Mouse (Mus musculus) stomach, embryonic 14.5 days (tissue): ENCODE data around the gene Gm9833. TPM values are rescaled to one million over a fixed set of nuclear protein-coding genes. Genes with fewer than 3 reads are reported as not detected.
A peak's percentile ranks its signal among the peaks of the same experiment; 100 is the strongest.

Experiments used
- ATAC-seq: fragments of 200-750 bp; cut with Nextera tagmentation; 2 replicates; pipeline ENCODE4 v1.8.0; 2017; ENCODE audit warnings: low read depth, moderate TSS enrichment; ENCODE audit not compliant: insufficient number of reproducible peaks, insufficient read depth, low FRiP score
- H3K27ac ChIP-seq: fragments of 300-500 bp; sonication (generic); 2 replicates; pipeline ENCODE4 v1.5.1; 2014; ENCODE audit warnings: mild to moderate bottlenecking, low read length, moderate library complexity, mixed read lengths
- H3K27me3 ChIP-seq: fragments of 300-500 bp; sonication (generic); 2 replicates; pipeline ENCODE4 v1.6.1; 2014; ENCODE audit warnings: low read length, control low read depth, mixed read lengths; ENCODE audit not compliant: control insufficient read depth, insufficient read depth
- H3K36me3 ChIP-seq: fragments of 300-500 bp; sonication (generic); 2 replicates; pipeline ENCODE4 v1.6.1; 2014; ENCODE audit warnings: mild to moderate bottlenecking, control low read depth, low read length, moderate library complexity, mixed read lengths; ENCODE audit not compliant: control insufficient read depth, insufficient read depth
- H3K4me1 ChIP-seq: fragments of 300-500 bp; sonication (generic); 2 replicates; pipeline ENCODE4 v1.6.1; 2014; ENCODE audit warnings: low read length, control low read depth, mixed read lengths; ENCODE audit not compliant: control insufficient read depth, insufficient read depth
- H3K4me2 ChIP-seq: fragments of 300-500 bp; sonication (generic); replicated peaks from 2 replicates; pipeline ENCODE4 v1.6.1; 2014; ENCODE audit warnings: low read depth, low read length, control low read depth
- H3K4me3 ChIP-seq: fragments of 300-500 bp; sonication (generic); 2 replicates; pipeline ENCODE4 v1.5.1; 2014; ENCODE audit warnings: low read depth, low read length, control low read depth
- H3K9ac ChIP-seq: fragments of 300-500 bp; sonication (generic); replicated peaks from 2 replicates; pipeline ENCODE4 v1.6.1; 2014; ENCODE audit warnings: low read depth, mild to moderate bottlenecking, control low read depth, low read length, moderate library complexity, mixed read lengths
- H3K9me3 ChIP-seq: fragments of 300-500 bp; sonication (generic); 2 replicates; pipeline ENCODE4 v1.6.1; 2016; ENCODE audit warnings: low read depth, low read length, control low read depth; ENCODE audit not compliant: control insufficient read depth
- WGBS: fragments of 180-500 bp; shearing (Covaris S2); extraction: QIAGEN DNeasy Blood & Tissue Kit; methylation state at CpG from one replicate; pipeline ENCODE4 v1.1.7; 2014; 5-methylcytosine and 5-hydroxymethylcytosine counted together
- polyA plus RNA-seq: library from polyadenylated mRNA; unstranded; fragments of >200 nt; fragmentation: Nextera tagmentation; extraction: Ambion mirVana; gene quantifications from 2 replicates; pipeline ENCODE4 v1.2.1, GENCODE M21; 2014

The Gm9833 gene
- polyA plus RNA-seq, 1 experiment from 2014 or later = 3.5 TPM

DNA sequence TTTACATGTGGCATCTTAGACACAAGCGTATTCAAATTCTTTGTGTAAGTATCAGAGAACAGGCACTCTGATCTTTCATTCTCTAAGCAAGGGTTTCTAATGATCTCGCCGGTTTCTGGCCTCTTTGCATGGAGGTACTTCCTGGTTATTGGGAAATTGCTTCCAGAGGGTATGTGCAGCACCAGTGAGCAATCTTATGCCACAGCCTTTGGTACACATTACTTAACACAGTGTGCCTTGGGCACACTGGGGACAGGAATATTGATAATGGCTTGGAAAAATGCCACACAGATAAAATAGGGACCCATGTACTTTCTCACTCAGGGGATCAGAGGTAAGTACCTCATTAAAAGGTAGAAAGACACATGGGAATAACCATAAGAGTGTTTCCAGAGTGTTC lies 3.8 kb upstream of the Gm9833 start:
- H3K4me3 ChIP-seq = no peak overlapping the region
- H3K36me3 ChIP-seq = no peaks in the 10 kb centered on the region
- ATAC-seq = no peak
- peaks cover 4% of the 10 kb centered on the region; the same call in 1 of the 2 replicates for H3K4me1 ChIP-seq
- WGBS = 74% methylated on average over 3 of the region's 3 CpGs
- H3K4me2 ChIP-seq = no peak overlapping the region
- no peaks in the 10 kb centered on the region for H3K27me3 ChIP-seq
- H3K27ac ChIP-seq = no peak overlapping the region
- H3K9me3 ChIP-seq = no peaks in the 10 kb centered on the region
- H3K9ac ChIP-seq = no peak overlapping the region

DNA sequence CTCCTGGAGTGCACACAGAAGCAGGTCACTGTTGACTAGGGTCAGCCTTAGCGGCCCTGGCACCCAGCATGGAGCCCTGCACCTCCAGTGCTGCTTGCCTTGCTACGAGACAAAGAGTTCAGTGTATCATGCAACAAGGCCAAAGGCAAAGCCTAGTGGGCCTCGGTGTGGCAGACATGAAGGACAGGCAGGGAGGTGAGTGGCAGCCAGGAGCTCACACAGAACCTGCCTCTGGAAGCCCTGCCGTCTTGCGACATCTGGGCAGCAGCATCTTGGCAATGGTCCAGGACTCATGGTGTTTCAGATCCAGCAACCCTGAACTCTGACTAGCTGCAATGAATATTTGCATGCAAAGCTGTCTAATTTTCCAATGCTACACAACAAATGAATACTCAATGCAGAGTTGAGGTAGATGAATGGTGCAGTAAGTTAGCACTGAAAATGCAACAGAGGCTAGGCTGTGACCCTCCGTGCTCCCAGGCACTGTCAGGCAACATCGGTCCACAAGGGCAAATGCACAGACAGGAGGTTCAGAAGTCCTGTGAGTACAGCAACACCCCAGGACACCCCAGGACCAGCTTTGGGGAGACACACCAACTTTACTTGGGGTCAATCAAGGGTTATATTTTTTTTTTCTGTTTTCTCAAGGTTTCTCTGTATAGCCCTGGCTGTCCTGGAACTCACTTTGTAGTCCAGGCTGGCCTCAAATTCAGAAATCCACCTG lies 2.4 kb upstream of the Gm9833 start:
- H3K36me3 ChIP-seq = no peaks in the 10 kb centered on the region
- ATAC-seq = no peak
- peaks cover 4% of the 10 kb centered on the region; the same call in 1 of the 2 replicates for H3K4me1 ChIP-seq
- H3K27me3 ChIP-seq = no peaks in the 10 kb centered on the region
- H3K9ac ChIP-seq = no peak overlapping the region
- 78% methylated on average over 7 of the region's 7 CpGs for WGBS
- H3K4me2 ChIP-seq = no peak overlapping the region
- no peak overlapping the region for H3K4me3 ChIP-seq
- no peak overlapping the region for H3K27ac ChIP-seq
- no peaks in the 10 kb centered on the region for H3K9me3 ChIP-seq

DNA sequence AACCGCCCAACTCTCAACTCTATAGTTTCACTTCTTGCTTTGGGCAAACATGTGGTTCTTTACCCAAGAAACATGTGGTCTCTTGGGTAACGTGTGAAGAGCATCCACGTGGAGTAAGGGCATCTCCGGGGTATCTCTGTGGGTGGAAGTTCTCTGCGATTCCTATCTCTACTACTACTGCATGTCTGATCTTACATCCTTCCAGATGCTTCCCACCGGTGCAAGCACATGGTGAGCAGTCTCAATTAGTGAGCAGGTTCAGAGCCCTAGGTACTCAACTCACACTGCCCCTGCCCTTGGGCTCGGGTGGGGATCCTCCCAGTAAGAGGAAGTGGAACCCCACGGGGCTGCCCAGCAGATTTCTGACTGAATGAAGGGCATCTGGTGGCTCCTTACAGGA lies 399 bp upstream of the Gm9833 start:
- Histone ChIP-seq H3K27ac (no peak overlapping the region), H3K9ac (no peak overlapping the region), H3K4me1 (peaks cover 1% of the 10 kb centered on the region; the same call in 1 of the 2 replicates), H3K36me3 (no peaks in the 10 kb centered on the region), H3K9me3 (no peaks in the 10 kb centered on the region), H3K27me3 (no peaks in the 10 kb centered on the region), H3K4me3 (no peak overlapping the region), H3K4me2 (no peak overlapping the region)
- 89% methylated on average over 8 of the region's 8 CpGs for WGBS
- no peak for ATAC-seq

DNA sequence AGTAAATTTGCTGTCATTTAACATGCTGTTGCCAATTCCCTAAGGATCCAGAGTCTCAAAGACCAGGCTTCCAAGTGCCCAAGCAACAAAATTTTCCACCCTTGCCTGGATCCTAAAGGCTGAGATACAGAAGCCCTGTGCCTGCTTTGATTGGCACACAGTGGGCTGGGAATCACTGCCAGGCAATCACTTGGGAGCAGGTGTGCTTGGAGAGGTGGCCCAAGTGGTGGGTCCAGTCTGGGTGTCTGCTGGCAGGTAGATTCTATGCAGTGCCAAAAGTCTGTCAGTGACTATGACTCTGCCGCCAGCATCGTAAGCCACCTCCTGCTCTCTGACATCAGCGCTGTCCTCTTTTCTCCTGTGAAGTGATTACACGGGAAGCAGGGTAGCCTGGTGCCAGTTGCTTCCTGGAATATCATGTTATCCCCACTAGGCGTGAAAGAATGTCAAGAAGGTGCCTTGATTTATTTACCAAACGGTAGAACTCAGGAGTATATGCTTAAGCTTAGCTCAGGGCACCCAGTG lies 3.8 kb downstream of the Gm9833 start:
- no peak overlapping the region for H3K27ac ChIP-seq
- H3K36me3 ChIP-seq = no peaks in the 10 kb centered on the region
- H3K9ac ChIP-seq = no peak overlapping the region
- no peaks in the 10 kb centered on the region for H3K27me3 ChIP-seq
- 0 out of 2 replicates have a peak, but pooled peaks cover 3% of the 10 kb centered on the region for H3K4me1 ChIP-seq
- H3K9me3 ChIP-seq = no peaks in the 10 kb centered on the region
- no peak overlapping the region for H3K4me3 ChIP-seq
- H3K4me2 ChIP-seq = no peak overlapping the region
- no peak; the same call in 1 of the 2 replicates for ATAC-seq
- 67% methylated on average over 6 of the region's 6 CpGs for WGBS

DNA sequence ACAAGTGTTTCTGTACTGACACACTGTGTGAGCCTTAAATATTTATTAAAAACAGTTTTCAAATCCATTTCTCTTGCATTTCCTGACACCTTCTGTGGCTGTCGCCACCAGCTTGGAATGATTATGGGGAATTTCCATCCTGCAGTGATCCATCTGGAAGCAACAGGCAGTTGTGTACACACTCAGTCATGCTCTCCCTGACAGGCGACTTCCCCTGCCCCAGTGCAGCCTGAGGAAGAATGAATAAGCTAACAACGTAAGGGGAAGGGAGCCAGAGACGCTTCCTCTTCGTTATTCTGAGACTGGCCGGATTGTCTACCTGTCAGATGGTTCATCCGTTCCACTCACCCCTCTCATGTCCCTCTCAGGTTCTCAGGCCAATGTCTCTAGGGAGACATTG lies 4.6 kb downstream of the Gm9833 start:
- Histone ChIP-seq H3K4me2 (peak overlapping the region; percentile 22; the same call in 1 of the 2 replicates), H3K9ac (no peak overlapping the region), H3K27ac (no peak overlapping the region; the same call in 1 of the 2 replicates), H3K27me3 (no peaks in the 10 kb centered on the region), H3K4me1 (0 out of 2 replicates have a peak, but pooled peaks cover 3% of the 10 kb centered on the region), H3K36me3 (no peaks in the 10 kb centered on the region), H3K9me3 (no peaks in the 10 kb centered on the region), H3K4me3 (no peak overlapping the region)
- ATAC-seq = peak; percentile 71; the same call in 1 of the 2 replicates
- WGBS = 3% methylated on average over 7 of the region's 7 CpGs

DNA sequence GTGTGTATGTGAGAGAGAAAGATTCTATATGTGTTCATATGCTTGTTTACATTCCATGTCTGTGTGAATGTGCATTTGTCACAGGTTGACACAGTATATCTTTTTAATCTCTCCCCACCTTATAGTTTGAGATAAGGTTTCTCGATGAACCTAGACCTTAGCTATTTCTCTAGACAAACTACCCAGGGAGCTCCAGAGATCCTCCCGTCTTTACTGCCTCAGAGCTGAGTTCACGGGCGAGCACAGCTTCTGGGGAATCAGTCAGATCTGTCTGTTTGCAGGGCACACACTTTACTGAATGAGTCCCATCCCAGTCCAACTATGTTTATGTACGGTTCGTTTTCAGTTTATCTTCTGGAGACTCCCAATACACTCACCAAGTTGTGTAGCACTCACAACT lies 5.0 kb downstream of the Gm9833 start:
- Histone ChIP-seq H3K4me1 (0 out of 2 replicates have a peak, but pooled peaks cover 3% of the 10 kb centered on the region), H3K9ac (no peak overlapping the region), H3K27ac (no peak overlapping the region; the same call in 1 of the 2 replicates), H3K27me3 (no peaks in the 10 kb centered on the region), H3K9me3 (no peaks in the 10 kb centered on the region), H3K36me3 (no peaks in the 10 kb centered on the region), H3K4me3 (no peak overlapping the region), H3K4me2 (peak overlapping the region; percentile 22; the same call in 1 of the 2 replicates)
- no peak for ATAC-seq
- WGBS = 18% methylated on average over 6 of the region's 6 CpGs

DNA sequence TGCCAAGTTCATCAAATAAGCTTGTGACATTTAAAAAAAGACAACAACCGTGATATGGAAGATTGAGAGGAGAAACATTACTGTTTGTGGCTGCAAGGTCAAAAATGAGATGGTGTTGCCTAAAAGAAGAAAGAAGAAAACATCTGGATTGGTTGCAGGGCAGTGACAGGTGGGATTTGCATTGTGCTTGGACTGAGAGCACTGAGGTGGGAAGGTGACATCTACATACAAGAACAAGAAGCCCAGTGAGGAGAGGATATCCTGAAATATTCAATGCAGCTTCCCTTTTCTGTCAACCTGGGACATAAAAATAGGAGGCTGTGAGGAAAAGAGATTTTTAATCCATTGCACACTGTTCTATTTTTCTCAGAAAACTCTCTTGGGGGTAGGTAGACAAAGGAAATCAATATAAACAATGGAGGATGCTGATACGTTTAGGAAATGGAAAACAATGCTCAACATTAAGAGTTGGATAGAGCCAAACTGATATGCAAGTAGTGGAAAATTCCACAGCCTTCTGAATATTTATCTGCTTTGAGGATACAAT lies 7.2 kb downstream of the Gm9833 start:
- Histone ChIP-seq H3K27me3 (no peaks in the 10 kb centered on the region), H3K4me2 (no peak overlapping the region), H3K36me3 (no peaks in the 10 kb centered on the region), H3K27ac (no peak overlapping the region), H3K4me1 (0 out of 2 replicates have a peak, but pooled peaks cover 3% of the 10 kb centered on the region), H3K9ac (no peak overlapping the region), H3K4me3 (no peak overlapping the region), H3K9me3 (no peaks in the 10 kb centered on the region)
- WGBS = 75% methylated on average over 2 of the region's 2 CpGs
- ATAC-seq = no peak

DNA sequence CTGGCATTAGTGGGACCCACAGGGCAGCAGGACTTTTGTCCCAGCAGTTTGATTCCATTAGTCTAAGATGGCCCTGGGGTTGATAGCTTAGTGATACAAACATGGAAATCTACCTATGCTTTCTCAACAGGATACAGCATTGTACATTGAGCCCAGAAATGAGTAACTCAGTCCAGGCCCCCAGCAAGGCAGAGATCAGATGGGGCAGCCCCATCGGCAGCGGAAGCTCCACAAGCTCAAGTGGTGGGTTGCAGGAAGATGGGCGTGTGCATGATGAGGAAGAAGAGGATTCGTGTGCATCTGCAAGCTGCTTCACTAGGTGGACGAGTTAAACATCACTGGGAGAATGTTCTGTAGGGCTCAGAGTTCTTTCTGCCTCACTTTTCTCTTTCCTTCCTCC lies 11.8 kb downstream of the Gm9833 start:
- no peak for ATAC-seq
- H3K4me2 ChIP-seq = no peak overlapping the region
- 83% methylated on average over 5 of the region's 5 CpGs for WGBS
- no peak overlapping the region for H3K4me3 ChIP-seq
- no peak overlapping the region for H3K27ac ChIP-seq
- H3K27me3 ChIP-seq = no peaks in the 10 kb centered on the region
- H3K36me3 ChIP-seq = no peaks in the 10 kb centered on the region
- H3K9me3 ChIP-seq = no peaks in the 10 kb centered on the region
- H3K9ac ChIP-seq = no peak overlapping the region
- H3K4me1 ChIP-seq = no peaks in the 10 kb centered on the region
